Mouse (Mus musculus) ES-E14 (cell line): Measurements from ENCODE around the gene Shroom1.

ENCODE experiments used
- CHD2 ChIP-seq: IDR thresholded peaks from 2 replicates; pipeline ENCODE4 v1.6.1; 2014; ENCODE audit warnings: mild to moderate bottlenecking, low read depth, low read length, inconsistent platforms
- HCFC1 ChIP-seq: IDR thresholded peaks from 2 replicates; pipeline ENCODE4 v1.6.1; 2012; ENCODE audit warnings: low read length, inconsistent platforms, borderline replicate concordance; ENCODE audit not compliant: insufficient read depth
- MAFK ChIP-seq: IDR thresholded peaks from 2 replicates; pipeline ENCODE4 v1.6.1; 2014; ENCODE audit warnings: mild to moderate bottlenecking, low read depth, low read length, inconsistent platforms; ENCODE audit not compliant: insufficient read depth
- ZC3H11A ChIP-seq: IDR thresholded peaks from 2 replicates; pipeline ENCODE4 v1.6.1; 2012; ENCODE audit warnings: low read depth, mild to moderate bottlenecking, inconsistent platforms, low read length, borderline replicate concordance
- ZNF384 ChIP-seq: IDR thresholded peaks from 2 replicates; pipeline ENCODE4 v1.6.1; 2012; ENCODE audit warnings: low read depth, low read length, inconsistent platforms

DNA sequence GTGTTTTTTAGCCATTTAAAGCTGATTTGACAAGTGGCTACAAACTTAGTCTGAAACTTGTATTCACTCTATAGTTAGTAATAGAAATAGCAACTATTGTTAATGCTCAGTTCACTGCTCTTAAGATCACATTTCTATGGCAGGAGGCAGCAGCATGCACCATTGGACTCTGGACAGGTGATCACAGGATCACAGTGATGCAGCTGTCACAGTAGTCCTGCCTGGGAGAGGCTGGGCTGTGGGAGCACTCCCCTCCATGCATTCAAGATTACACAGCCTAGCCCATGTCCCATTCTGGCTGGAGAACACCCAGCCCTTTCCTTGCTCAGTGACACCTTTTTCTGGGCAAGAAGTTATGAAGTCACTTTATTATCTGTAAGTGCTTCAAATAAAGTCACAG lies 39.0 kb upstream of the Shroom1 start:
- TF ChIP-seq CHD2 (no peak), ZC3H11A (no peak), HCFC1 (no peak), MAFK (no peak), ZNF384 (no peak)
